Mouse (Mus musculus) embryonic fibroblast, embryonic 13.5 days (primary cell): Measurements from ENCODE around the gene Xiap. TPM values are rescaled to one million over a fixed set of nuclear protein-coding genes. Genes with fewer than 3 reads are reported as not detected.

ENCODE experiments used
- H3K27ac ChIP-seq: 2 replicates; pipeline ENCODE4 v1.5.1; 2012; ENCODE audit warnings: low read length, control low read depth, inconsistent platforms; ENCODE audit not compliant: insufficient read depth
- H3K4me1 ChIP-seq: 2 replicates; pipeline ENCODE4 v1.6.1; 2011; ENCODE audit warnings: low read length; ENCODE audit not compliant: control insufficient read depth, insufficient read depth
- H3K4me3 ChIP-seq: 2 replicates; pipeline ENCODE4 v1.5.1; 2011; ENCODE audit warnings: mild to moderate bottlenecking, control low read depth, low read length; ENCODE audit not compliant: insufficient read depth
- CTCF ChIP-seq: IDR thresholded peaks from 2 replicates; pipeline ENCODE4 v1.5.1; 2011; ENCODE audit warnings: mild to moderate bottlenecking, control low read depth, low read length, moderate library complexity, borderline replicate concordance; ENCODE audit not compliant: insufficient read depth
- POLR2A ChIP-seq: IDR thresholded peaks from 2 replicates; pipeline ENCODE4 v1.6.1; 2011; ENCODE audit warnings: low read depth, mild to moderate bottlenecking, control low read depth, low read length, moderate library complexity
- polyA plus RNA-seq: library from polyadenylated mRNA; stranded (reverse); fragments of >200 nt; gene quantifications from 2 replicates; pipeline ENCODE4 v1.2.4, GENCODE M21; 2011; ENCODE audit warnings: low read depth; ENCODE audit not compliant: missing spikeins, insufficient read length

Xiap gene
- polyA plus RNA-seq, 1 experiment: 47.4 TPM

- Histone ChIP-seq H3K4me3 (no peak overlapping the region), H3K4me1 (peaks cover 3% of the 10 kb centered on the region; the same call in 1 of the 2 replicates), H3K27ac (peak overlapping the region; percentile 4)
- no peak for TF ChIP-seq POLR2A
- TF ChIP-seq CTCF: no peak
Measured at GRCm38 (mm10) chrX:42148016-42148451, 88.6 kb downstream of the Xiap start.

DNA sequence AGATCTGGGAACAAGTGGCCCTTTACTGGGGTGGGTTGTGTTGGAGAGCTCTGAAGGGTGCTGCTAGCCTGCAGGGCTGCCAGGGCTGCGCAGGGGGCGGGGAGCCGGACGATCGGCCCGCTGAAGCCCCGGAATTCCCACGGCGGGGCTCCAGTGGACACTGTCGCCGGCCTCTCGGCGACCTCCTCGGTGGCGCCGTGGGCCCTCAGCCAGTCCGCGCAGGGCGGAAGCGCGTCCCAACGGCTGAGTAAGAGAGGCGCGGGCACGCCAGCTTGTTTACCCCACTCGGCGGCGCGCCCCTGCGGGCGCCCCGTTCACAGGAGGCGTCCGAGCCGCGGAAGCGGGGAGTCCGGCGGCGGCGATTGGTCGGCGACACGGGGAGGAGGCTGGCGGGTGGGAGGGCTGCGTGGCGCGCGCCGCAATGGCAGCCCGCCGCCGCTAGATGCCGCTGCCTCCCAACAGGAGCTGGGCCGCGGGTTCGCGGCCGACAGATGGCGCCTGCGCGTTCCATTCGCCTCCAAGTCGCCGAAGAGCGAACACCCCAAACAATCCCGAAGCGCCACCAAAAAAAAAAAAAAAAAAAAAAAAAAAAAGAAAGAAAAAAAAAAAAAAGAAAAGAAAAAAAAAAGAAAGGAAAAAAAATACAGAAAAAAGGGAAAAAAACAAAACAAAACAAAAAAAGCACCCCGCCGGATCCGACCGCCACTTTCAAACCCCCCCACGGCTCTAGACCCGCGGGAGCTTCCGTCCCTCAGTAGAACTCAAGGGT lies 89.5 kb downstream of the Xiap start, which contains the start of gene Stag2:
Gene Stag2 (plus strand): TSS at position 530 of the 769 bp plus-strand sequence.
- peak within 1 kb of the TSS; percentile 84 for H3K4me3 ChIP-seq
- TF ChIP-seq CTCF: peak; percentile 63
- no peak; the same call in 1 of the 2 replicates for TF ChIP-seq POLR2A
- H3K4me1 ChIP-seq: peaks cover 3% of the 10 kb centered on the region; the same call in 1 of the 2 replicates
- H3K27ac ChIP-seq: peak within 1 kb of the TSS; percentile 99

GRCm38 (mm10) chrX:42149557-42150345 lies 90.3 kb downstream of the Xiap start:
- Histone ChIP-seq H3K4me1 (peaks cover 3% of the 10 kb centered on the region; the same call in 1 of the 2 replicates), H3K4me3 (peak overlapping the region; percentile 84), H3K27ac (peak overlapping the region; percentile 99)
- no peak; the same call in 1 of the 2 replicates for TF ChIP-seq POLR2A
- TF ChIP-seq CTCF: no peak

- H3K4me3 ChIP-seq: peak overlapping the region; percentile 84
- peaks cover 3% of the 10 kb centered on the region; the same call in 1 of the 2 replicates for H3K4me1 ChIP-seq
- TF ChIP-seq CTCF (no peak), POLR2A (peak; percentile 44)
- H3K27ac ChIP-seq: peak overlapping the region; percentile 88
Measured at GRCm38 (mm10) chrX:42150346-42151023, 91.0 kb downstream of the Xiap start.

DNA sequence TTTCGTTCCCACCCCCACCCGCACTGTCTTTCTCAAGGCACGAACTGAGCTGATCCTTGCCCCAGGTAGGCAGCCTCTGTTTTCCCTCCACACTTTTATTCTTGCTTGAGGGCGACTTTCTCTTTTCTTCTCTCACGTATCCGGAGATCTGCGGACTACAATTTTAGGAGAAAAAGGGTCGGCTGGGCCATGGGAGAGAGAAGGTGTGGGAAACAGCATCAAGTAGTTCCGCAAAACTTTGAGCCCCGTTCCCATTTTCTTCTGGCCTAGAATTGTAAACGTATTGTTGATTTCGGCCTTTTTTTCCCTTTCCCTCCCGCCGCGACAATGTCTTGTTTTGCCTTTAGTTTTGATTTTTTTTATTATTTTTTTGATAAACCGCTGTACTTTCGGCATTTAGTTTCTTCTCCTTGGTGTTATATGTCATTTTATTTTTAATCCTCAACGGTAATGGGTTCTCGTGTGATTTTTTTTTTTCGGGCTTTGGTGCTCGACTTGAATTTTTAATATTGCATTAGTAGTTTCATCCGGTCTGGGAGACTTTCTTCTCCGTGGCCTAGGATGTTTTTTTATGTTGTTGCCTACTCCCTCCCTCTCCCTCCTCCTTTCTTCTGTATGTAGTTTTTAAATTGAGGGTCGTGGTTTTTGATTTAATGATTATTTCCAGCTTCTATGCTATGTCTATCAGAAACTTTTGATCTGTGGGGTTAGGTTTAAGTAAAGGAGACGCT lies 91.7 kb downstream of the Xiap start:
- peaks cover 3% of the 10 kb centered on the region; the same call in 1 of the 2 replicates for H3K4me1 ChIP-seq
- H3K4me3 ChIP-seq: peak overlapping the region; percentile 62
- TF ChIP-seq CTCF (no peak), POLR2A (no peak)
- peak overlapping the region; percentile 88 for H3K27ac ChIP-seq

GRCm38 (mm10) chrX:42151903-42152369 lies 92.5 kb downstream of the Xiap start:
- Histone ChIP-seq H3K4me3 (peak overlapping the region; percentile 62), H3K27ac (peak overlapping the region; percentile 88), H3K4me1 (peaks cover 3% of the 10 kb centered on the region; the same call in 1 of the 2 replicates)
- no peak for TF ChIP-seq CTCF
- peak; percentile 43; the same call in 1 of the 2 replicates for TF ChIP-seq POLR2A

DNA sequence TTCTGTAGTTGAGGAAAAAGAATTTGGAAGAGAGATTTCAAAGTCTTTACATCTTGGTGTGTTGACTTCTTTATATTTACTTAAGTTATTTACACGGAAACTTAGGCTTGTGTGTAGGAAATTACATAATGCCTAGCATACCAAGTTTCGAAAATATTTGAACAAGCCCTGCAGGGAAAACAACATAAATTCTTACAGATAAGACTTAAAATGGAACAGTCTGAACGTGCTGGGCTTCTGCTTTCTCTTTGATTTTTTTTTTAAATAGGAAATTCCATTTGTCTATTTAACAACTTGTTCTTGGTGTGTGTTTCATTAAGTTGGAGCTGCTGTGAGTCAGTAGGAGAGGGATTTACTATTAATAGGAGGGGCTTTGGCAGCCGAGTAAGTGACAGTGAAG lies 93.6 kb downstream of the Xiap start:
- peak overlapping the region; percentile 21; the same call in 1 of the 2 replicates for H3K4me3 ChIP-seq
- H3K4me1 ChIP-seq: peaks cover 3% of the 10 kb centered on the region; the same call in 1 of the 2 replicates
- no peak overlapping the region for H3K27ac ChIP-seq
- TF ChIP-seq CTCF: no peak
- no peak for TF ChIP-seq POLR2A

Other genes with a start within 250 kb of the Xiap start
- 91.7 and 102 TPM in 2 replicates for gene Thoc2, start 139.0 kb upstream of the Xiap start, polyA plus RNA-seq
- 60.8 and 75.8 TPM in 2 replicates for gene Stag2, start 89.6 kb downstream of the Xiap start, polyA plus RNA-seq